Mouse (Mus musculus) MEL (cell line): Measurements from ENCODE around the gene Ginm1. TPM values are rescaled to one million over a fixed set of nuclear protein-coding genes. Genes with fewer than 3 reads are reported as not detected.

Experiments
- DNase-seq: peaks from one replicate; pipeline ENCODE4 v3.0.0; 2011; ENCODE audit warnings: low read depth, low spot score
- H3K27ac ChIP-seq: 2 replicates; pipeline ENCODE4 v1.5.1; 2012; ENCODE audit warnings: low read depth, mild to moderate bottlenecking, control low read depth, low read length, moderate library complexity; ENCODE audit not compliant: control insufficient read depth
- H3K27me3 ChIP-seq, 2 experiments: fragments of 150-350 bp in 1 of 2; sonication (generic) in 1 of 2; 2 replicates each; pipeline ENCODE4 v1.6.1; 2012; ENCODE audit warnings: low read length in 2 of 2, mild to moderate bottlenecking in 2 of 2, improper control_type of control experiment in 1 of 2, moderate library complexity in 1 of 2; ENCODE audit not compliant: insufficient read depth in 2 of 2, control insufficient read depth in 1 of 2
- H3K36me3 ChIP-seq, 2 experiments: 2 replicates each; pipeline ENCODE4 v1.6.1; 2012 to 2014; ENCODE audit warnings: low read length in 2 of 2, improper control_type of control experiment in 1 of 2, inconsistent platforms in 1 of 2, mild to moderate bottlenecking in 1 of 2; ENCODE audit not compliant: insufficient read depth in 2 of 2, control insufficient read depth in 1 of 2
- H3K4me1 ChIP-seq, 2 experiments: fragments of 150-350 bp in 1 of 2; sonication (generic) in 1 of 2; 2 replicates each; pipeline ENCODE4 v1.6.1; 2012; ENCODE audit warnings: low read length in 2 of 2, improper control_type of control experiment in 1 of 2, mild to moderate bottlenecking in 1 of 2; ENCODE audit not compliant: insufficient read depth in 2 of 2, control insufficient read depth in 1 of 2
- H3K4me3 ChIP-seq, 2 experiments: fragments of 150-350 bp in 1 of 2; sonication (generic) in 1 of 2; 2 replicates each; pipeline ENCODE4 v1.5.1; 2012; ENCODE audit warnings: low read depth in 2 of 2, low read length in 2 of 2, mild to moderate bottlenecking in 2 of 2, moderate library complexity in 2 of 2, control low read depth in 1 of 2, improper control_type of control experiment in 1 of 2; ENCODE audit not compliant: control insufficient read depth in 1 of 2, insufficient read depth in 1 of 2
- H3K79me2 ChIP-seq: 2 replicates; pipeline ENCODE4 v1.6.1; 2012; ENCODE audit warnings: mild to moderate bottlenecking, low read length, moderate library complexity; ENCODE audit not compliant: control insufficient read depth, poor library complexity, insufficient read depth
- H3K9ac ChIP-seq: 2 replicates; pipeline ENCODE4 v1.6.1; 2012; ENCODE audit warnings: low read depth, mild to moderate bottlenecking, control low read depth, low read length, moderate library complexity; ENCODE audit not compliant: control insufficient read depth, poor library complexity, severe bottlenecking
- H3K9me3 ChIP-seq: fragments of 150-350 bp; sonication (generic); replicated peaks from 2 replicates; pipeline ENCODE4 v1.6.1; 2012; ENCODE audit warnings: mild to moderate bottlenecking, low read length, improper control_type of control experiment, moderate library complexity; ENCODE audit not compliant: insufficient read depth
- CHD1 ChIP-seq: IDR thresholded peaks from 2 replicates; pipeline ENCODE4 v1.6.1; 2012; ENCODE audit warnings: low read depth, mild to moderate bottlenecking, inconsistent platforms, low read length, improper control_type of control experiment
- E2F4 ChIP-seq: IDR thresholded peaks from 2 replicates; pipeline ENCODE4 v1.6.1; 2011; ENCODE audit warnings: low read depth, low read length, improper control_type of control experiment, borderline replicate concordance
- GATA1 ChIP-seq: IDR thresholded peaks from 2 replicates; pipeline ENCODE4 v1.6.1; 2011; ENCODE audit warnings: low read depth, low read length, improper control_type of control experiment
- MAX ChIP-seq: IDR thresholded peaks from 2 replicates; pipeline ENCODE4 v1.6.1; 2011; ENCODE audit warnings: low read length, improper control_type of control experiment
- MXI1 ChIP-seq: IDR thresholded peaks from 2 replicates; pipeline ENCODE4 v1.6.1; 2011; ENCODE audit warnings: mild to moderate bottlenecking, low read depth, low read length, improper control_type of control experiment
- MYC ChIP-seq: IDR thresholded peaks from 2 replicates; pipeline ENCODE4 v1.6.1; 2011; ENCODE audit warnings: low read depth, mild to moderate bottlenecking, low read length, improper control_type of control experiment, moderate library complexity
- SMC3 ChIP-seq: IDR thresholded peaks from 2 replicates; pipeline ENCODE4 v1.6.1; 2011; ENCODE audit warnings: low read depth, low read length, improper control_type of control experiment
- TCF12 ChIP-seq: IDR thresholded peaks from 2 replicates; pipeline ENCODE4 v1.6.1; 2014; ENCODE audit warnings: low read depth, mild to moderate bottlenecking, inconsistent platforms, low read length, improper control_type of control experiment, moderate library complexity
- ZKSCAN1 ChIP-seq: IDR thresholded peaks from 2 replicates; pipeline ENCODE4 v1.6.1; 2012; ENCODE audit warnings: low read depth, mild to moderate bottlenecking, inconsistent platforms, low read length, improper control_type of control experiment, moderate library complexity
- polyA plus RNA-seq, 2 experiments: library from polyadenylated mRNA; stranded (reverse) in 1 of 2; unstranded in 1 of 2; fragments of >175 nt in 1 of 2; fragments of >200 nt in 1 of 2; gene quantifications; 2 replicates each; pipeline versions ENCODE4 v1.2.1 to v1.2.4; 2012; ENCODE audit warnings: low replicate concordance in 2 of 2, low read depth in 1 of 2; ENCODE audit not compliant: insufficient read length in 2 of 2, insufficient read depth in 1 of 2, missing spikeins in 1 of 2
- total RNA-seq: library from RNA; depleted of rRNA; stranded (reverse); fragments of 300-350 nt; gene quantifications from 2 replicates; pipeline ENCODE4 v1.2.3, GENCODE M21; 2012

The Ginm1 gene
- total and polyA plus RNA-seq, 3 experiments, result 9.2 to 13.8 TPM; not detected in 1

- Histone ChIP-seq H3K36me3 (peaks cover 0 to 6% of the 10 kb centered on the region in 2 experiments; a peak in 2 of 4 replicates), H3K9ac (peak overlapping the region; percentile 85), H3K27ac (no peak overlapping the region), H3K27me3 (no peaks in the 10 kb centered on the region), H3K4me1 (peaks cover 0 to 5% of the 10 kb centered on the region in 2 experiments; a peak in 3 of 4 replicates), H3K4me3 (peak overlapping the region; percentile 92 to 98), H3K79me2 (peaks cover 5% of the 10 kb centered on the region; the same call in 1 of the 2 replicates), H3K9me3 (no peaks in the 10 kb centered on the region)
- TF ChIP-seq GATA1 (no peak), MXI1 (no peak)
- no peak for DNase-seq
Observed at GRCm38 (mm10) chr10:7779751-7780237, 12.8 kb downstream of the Ginm1 start.

- Histone ChIP-seq H3K79me2 (peaks cover 5% of the 10 kb centered on the region; the same call in 1 of the 2 replicates), H3K4me1 (peaks cover 0 to 5% of the 10 kb centered on the region in 2 experiments; a peak in 3 of 4 replicates)
- TF ChIP-seq SMC3 (no peak), CHD1 (no peak), E2F4 (no peak), ZKSCAN1 (no peak), MYC (no peak), MAX (no peak), TCF12 (no peak)
- TF ChIP-seq, all 39 proteins: peak for 0
- H3K27me3 ChIP-seq, result no peaks in the 10 kb centered on the region
- H3K4me3 ChIP-seq, result no peak overlapping the region
- DNase-seq, result no peak
- no peaks in the 10 kb centered on the region for H3K9me3 ChIP-seq
- no peak overlapping the region for H3K9ac ChIP-seq
- peaks cover 2 to 6% of the 10 kb centered on the region in 2 experiments; a peak in 2 of 4 replicates for H3K36me3 ChIP-seq
- no peak overlapping the region for H3K27ac ChIP-seq
Observed at GRCm38 (mm10) chr10:7778361-7778760, 14.3 kb downstream of the Ginm1 start.

GRCm38 (mm10) chr10:7775421-7775820 is 17.2 kb downstream of the Ginm1 start:
- no peak overlapping the region for H3K9ac ChIP-seq
- peaks cover 3% of the 10 kb centered on the region; the same call in 1 of the 2 replicates for H3K79me2 ChIP-seq
- H3K27ac ChIP-seq, result no peak overlapping the region
- H3K9me3 ChIP-seq, result no peaks in the 10 kb centered on the region
- no peak for DNase-seq
- peaks cover 5 to 6% of the 10 kb centered on the region in 2 experiments; a peak in 2 of 4 replicates for H3K36me3 ChIP-seq
- no peaks in the 10 kb centered on the region; a peak in 2 of 4 replicates for H3K4me1 ChIP-seq
- no peak overlapping the region for H3K4me3 ChIP-seq
- no peaks in the 10 kb centered on the region for H3K27me3 ChIP-seq
- no peak for TF ChIP-seq GATA1
- TF ChIP-seq, all 39 proteins: peak for 0
